Comparison of ENCODE assay signal across 12 mouse cellular contexts in genomic region chr9:106230734-106231106, GRCm38 (mm10). TPM values are rescaled to one million over a fixed set of nuclear protein-coding genes. Genes with fewer than 3 reads are reported as not detected.
DNase-seq lines count a peak whose midpoint lies in the region; ATAC-seq and TF ChIP-seq lines count a peak whose summit lies in the region.
"Had no signal": no experiment of that assay in that cellular context is flagged by ENCODE, and none has a peak within 500 bp of the region (broad histone marks: within the 10 kb centered on the region; RNA-seq: fewer than 3 reads in every experiment).

No protein-coding gene starts in this region.

- no peak overlapping the region for H3K4me2 ChIP-seq in liver, embryonic 11.5 days
- no peak overlapping the region for H3K4me2 ChIP-seq in liver, postnatal 0 days (ENCODE audit: low read depth, low read length)

- peaks cover 20% of the 10 kb centered on the region for H3K36me3 ChIP-seq in liver, adult 2 months (ENCODE audit: control insufficient read depth, insufficient read depth, low read length)
- peaks cover 7% of the 10 kb centered on the region; the same call in 1 of the 2 replicates for H3K36me3 ChIP-seq in liver, embryonic 11.5 days (ENCODE audit: control insufficient read depth, insufficient read depth, low read length)
- peaks cover 34% of the 10 kb centered on the region for H3K36me3 ChIP-seq in G1E (replicated peaks)
- peaks cover 29% of the 10 kb centered on the region for H3K36me3 ChIP-seq in liver, postnatal 0 days (replicated peaks; ENCODE audit: insufficient read depth, low read length)

- H3K4me1 ChIP-seq in liver, adult 2 months (ENCODE audit: control insufficient read depth, insufficient read depth, low read length), result no peaks in the 10 kb centered on the region
- peaks cover 20% of the 10 kb centered on the region for H3K4me1 ChIP-seq in liver, embryonic 11.5 days (replicated peaks; ENCODE audit: control insufficient read depth, insufficient read depth, low read length)
- H3K4me1 ChIP-seq in G1E (ENCODE audit: insufficient read depth, low read depth, low read length), result peaks cover 19% of the 10 kb centered on the region
- peaks cover 10% of the 10 kb centered on the region for H3K4me1 ChIP-seq in liver, postnatal 0 days (ENCODE audit: insufficient read depth)

- no peak for ATAC-seq in liver, embryonic 11.5 days (replicated peaks; ENCODE audit: low FRiP score)
- no peak for ATAC-seq in G1E (ENCODE audit: extremely low read depth, insufficient number of reproducible peaks, low FRiP score, poor library complexity, severe bottlenecking)
- ATAC-seq in liver, postnatal 0 days, result no peak
- no peak for ATAC-seq in granulocyte monocyte progenitor cell, adult 5-6 weeks (replicated peaks; ENCODE audit: poor library complexity, severe bottlenecking)

- TF ChIP-seq EP300 in liver, postnatal 0 days (IDR thresholded peaks at IDR 0.05; ENCODE audit: low read depth), result no peak

- TF ChIP-seq POLR2A in liver, adult 2 months (IDR thresholded peaks at IDR 0.05; ENCODE audit: extremely low read depth, insufficient read depth, low read length), result no peak

- no peaks in the 10 kb centered on the region for H3K9me3 ChIP-seq in liver, embryonic 11.5 days (ENCODE audit: control insufficient read depth, low read length)
- H3K9me3 ChIP-seq in G1E (replicated peaks), result no peaks in the 10 kb centered on the region
- H3K9me3 ChIP-seq in liver, postnatal 0 days (ENCODE audit: low read length), result no peaks in the 10 kb centered on the region
- H3K9me3 ChIP-seq: midbrain, embryonic 10.5 days had no signal

- 6% methylated on average over 3 of the region's 3 CpGs for WGBS in liver, adult 2 months
- WGBS in liver, embryonic 11.5 days, result 34% methylated on average over 3 of the region's 3 CpGs
- WGBS in liver, postnatal 0 days (ENCODE audit: insufficient replicate concordance), result 33% methylated on average over 3 of the region's 3 CpGs

- no peak overlapping the region for H3K9ac ChIP-seq in liver, adult 2 months (ENCODE audit: low read depth, low read length)
- H3K9ac ChIP-seq in liver, embryonic 11.5 days (ENCODE audit: low read depth, low read length), result no peak overlapping the region
- no peak overlapping the region for H3K9ac ChIP-seq in liver, postnatal 0 days (replicated peaks)

- TF ChIP-seq CTCF in liver, adult 2 months (IDR thresholded peaks at IDR 0.05; ENCODE audit: low read depth, low read length), result peak; percentile 28; the same call in 1 of the 2 replicates
- TF ChIP-seq CTCF in G1E (IDR thresholded peaks at IDR 0.05; ENCODE audit: low read depth, low read length), result peak; percentile 14; the same call in 1 of the 2 replicates
- peak; percentile 38; the same call in 1 of the 2 replicates for TF ChIP-seq CTCF in liver, postnatal 0 days (IDR thresholded peaks at IDR 0.05; ENCODE audit: low read depth)

- peak; percentile 18 for DNase-seq in adrenal gland, adult 2 months
- DNase-seq in adrenal gland, adult (ENCODE audit: inconsistent age in 2 of 2, low spot score in 1 of 2), result no peak
- peak; percentile 82 for DNase-seq in liver, adult 2 months (ENCODE audit: extremely low read depth, low read depth, low spot score)
- DNase-seq in liver, embryonic 11.5 days (ENCODE audit: low spot score), result no peak
- no peak for DNase-seq in G1E (ENCODE audit: low spot score)
- DNase-seq in liver, postnatal 0 days, result no peak
- no peak for DNase-seq in cerebellum, postnatal 36 days
- DNase-seq: cerebellum, postnatal 25 days; kidney, postnatal 10 days; thymus, postnatal 25 days had no signal

- H3K79me2 ChIP-seq in liver, adult 2 months (ENCODE audit: control insufficient read depth, insufficient read depth, low read length), result no peaks in the 10 kb centered on the region

- peak overlapping the region; percentile 30 for H3K27ac ChIP-seq in liver, adult 2 months (replicated peaks; ENCODE audit: insufficient read depth, low read depth, low read length)
- no peak overlapping the region for H3K27ac ChIP-seq in liver, embryonic 11.5 days (ENCODE audit: low read depth, low read length)
- peak overlapping the region; percentile 58 for H3K27ac ChIP-seq in liver, postnatal 0 days (ENCODE audit: low read depth)
- H3K27ac ChIP-seq: midbrain, embryonic 10.5 days had no signal

- H3K27me3 ChIP-seq in liver, adult 2 months (ENCODE audit: control insufficient read depth, insufficient read depth, low read length), result no peaks in the 10 kb centered on the region
- H3K27me3 ChIP-seq in liver, embryonic 11.5 days (replicated peaks; ENCODE audit: control insufficient read depth, insufficient read depth, low read length), result peaks cover 15% of the 10 kb centered on the region
- peaks cover 14% of the 10 kb centered on the region for H3K27me3 ChIP-seq in G1E (ENCODE audit: insufficient read depth, low read length)
- peaks cover 4% of the 10 kb centered on the region; the same call in 1 of the 2 replicates for H3K27me3 ChIP-seq in liver, postnatal 0 days (ENCODE audit: insufficient read depth, low read length)

- no peak overlapping the region for H3K4me3 ChIP-seq in liver, adult 2 months (ENCODE audit: insufficient read depth, low read depth, low read length)
- no peak overlapping the region for H3K4me3 ChIP-seq in liver, embryonic 11.5 days (ENCODE audit: low read depth, low read length)
- no peak overlapping the region for H3K4me3 ChIP-seq in G1E (ENCODE audit: low read depth, low read length)
- H3K4me3 ChIP-seq in liver, postnatal 0 days (ENCODE audit: low read depth, low read length), result no peak overlapping the region
- H3K4me3 ChIP-seq: midbrain, embryonic 10.5 days had no signal

RNA-seq across cellular contexts. Expression of gene Tlr9, which starts 8.3 kb away (rescaled TPM):
- total RNA-seq in adrenal gland, adult 2 months (2021), result 1 to 10 TPM in 1 of 2 experiments, under 1 TPM in 1; 0.84 to 1.4 TPM
- 2.5 and 2.7 TPM in 2 replicates for polyA plus RNA-seq in adrenal gland, adult 2 months (2012; rRNA removed)
- 0.18 and 0.27 TPM in 2 replicates for total RNA-seq in liver, adult 2 months (2014; rRNA removed)
- polyA plus RNA-seq in liver, adult 2 months (2012; rRNA removed), result 0.37 and 0.61 TPM in 2 replicates
- polyA plus RNA-seq in liver, embryonic 11.5 days (2014; fragmentation: Nextera tagmentation; extraction: Ambion mirVana), result not detected in 2 replicates
- total RNA-seq in G1E (2014; fragmentation: Nextera tagmentation) (not detected in 2 replicates), G1E (2017) (0.06 and 0.27 TPM in 2 replicates)
- not detected in 2 replicates for polyA plus RNA-seq in G1E (2012)
- 0.07 and 0.16 TPM in 2 replicates for polyA plus RNA-seq in liver, postnatal 0 days (2015; fragmentation: Nextera tagmentation; extraction: Ambion mirVana)
- total RNA-seq in granulocyte monocyte progenitor cell, adult 5-6 weeks (2014; fragmentation: Nextera tagmentation), result 1.7 and 2.3 TPM in 2 replicates
- total RNA-seq in granulocyte monocyte progenitor cell, adult 5-6 weeks (2017), result 0.30 and 0.46 TPM in 2 replicates
- polyA plus RNA-seq: midbrain, embryonic 10.5 days had no signal

RNA-seq across cellular contexts. Expression of gene Alas1, which starts 17.7 kb away (rescaled TPM):
- total RNA-seq in adrenal gland, adult 2 months (2021), result 1,000 to 10,000 TPM; 1,496 to 1,691 TPM
- polyA plus RNA-seq in adrenal gland, adult 2 months (2012; rRNA removed), result 1,137 and 1,435 TPM in 2 replicates
- 270 and 285 TPM in 2 replicates for total RNA-seq in liver, adult 2 months (2014; rRNA removed)
- 530 and 649 TPM in 2 replicates for polyA plus RNA-seq in liver, adult 2 months (2012; rRNA removed)
- polyA plus RNA-seq in liver, embryonic 11.5 days (2014; fragmentation: Nextera tagmentation; extraction: Ambion mirVana), result 57.4 and 67.9 TPM in 2 replicates
- 59.1 and 67.8 TPM in 2 replicates for total RNA-seq in G1E (2014; fragmentation: Nextera tagmentation)
- total RNA-seq in G1E (2017), result 41.7 and 44.2 TPM in 2 replicates
- polyA plus RNA-seq in G1E (2012), result 8.5 and 10.3 TPM in 2 replicates
- polyA plus RNA-seq in liver, postnatal 0 days (2015; fragmentation: Nextera tagmentation; extraction: Ambion mirVana), result 131 and 146 TPM in 2 replicates
- total RNA-seq in granulocyte monocyte progenitor cell, adult 5-6 weeks (2014; fragmentation: Nextera tagmentation), result 613 and 665 TPM in 2 replicates
- 822 and 987 TPM in 2 replicates for total RNA-seq in granulocyte monocyte progenitor cell, adult 5-6 weeks (2017)

RNA-seq across cellular contexts. Expression of gene Twf2, which starts 27.8 kb away (rescaled TPM):
- 100 to 1,000 TPM in 1 of 2 experiments, 10 to 100 TPM in 1; 75.8 to 128 TPM for total RNA-seq in adrenal gland, adult 2 months (2021)
- 121 and 125 TPM in 2 replicates for polyA plus RNA-seq in adrenal gland, adult 2 months (2012; rRNA removed)
- 4.9 and 6.2 TPM in 2 replicates for total RNA-seq in liver, adult 2 months (2014; rRNA removed)
- polyA plus RNA-seq in liver, adult 2 months (2012; rRNA removed), result 4.5 and 4.7 TPM in 2 replicates
- 58.4 and 61.1 TPM in 2 replicates for polyA plus RNA-seq in liver, embryonic 11.5 days (2014; fragmentation: Nextera tagmentation; extraction: Ambion mirVana)
- total RNA-seq in G1E (2014; fragmentation: Nextera tagmentation) (13.7 and 17.5 TPM in 2 replicates), G1E (2017) (35.7 and 51.5 TPM in 2 replicates)
- polyA plus RNA-seq in G1E (2012), result 32.3 and 38.6 TPM in 2 replicates
- 22.4 and 23.0 TPM in 2 replicates for polyA plus RNA-seq in liver, postnatal 0 days (2015; fragmentation: Nextera tagmentation; extraction: Ambion mirVana)
- total RNA-seq in granulocyte monocyte progenitor cell, adult 5-6 weeks (2014; fragmentation: Nextera tagmentation), result 79.7 and 84.8 TPM in 2 replicates
- 81.4 and 87.5 TPM in 2 replicates for total RNA-seq in granulocyte monocyte progenitor cell, adult 5-6 weeks (2017)

RNA-seq across cellular contexts. Expression of gene Ppm1m, which starts 31.2 kb away (rescaled TPM):
- 100 to 1,000 TPM in 1 of 2 experiments, 10 to 100 TPM in 1; 84.6 to 135 TPM for total RNA-seq in adrenal gland, adult 2 months (2021)
- 216 and 273 TPM in 2 replicates for polyA plus RNA-seq in adrenal gland, adult 2 months (2012; rRNA removed)
- total RNA-seq in liver, adult 2 months (2014; rRNA removed), result 12.4 and 13.7 TPM in 2 replicates
- polyA plus RNA-seq in liver, adult 2 months (2012; rRNA removed), result 17.3 and 22.7 TPM in 2 replicates
- 25.3 and 26.9 TPM in 2 replicates for polyA plus RNA-seq in liver, embryonic 11.5 days (2014; fragmentation: Nextera tagmentation; extraction: Ambion mirVana)
- total RNA-seq in G1E (2014; fragmentation: Nextera tagmentation), result 6.7 and 9.4 TPM in 2 replicates
- total RNA-seq in G1E (2017), result 14.4 and 19.1 TPM in 2 replicates
- 18.5 and 20.9 TPM in 2 replicates for polyA plus RNA-seq in G1E (2012)
- polyA plus RNA-seq in liver, postnatal 0 days (2015; fragmentation: Nextera tagmentation; extraction: Ambion mirVana), result 11.0 and 11.1 TPM in 2 replicates
- 34.1 and 42.6 TPM in 2 replicates for total RNA-seq in granulocyte monocyte progenitor cell, adult 5-6 weeks (2014; fragmentation: Nextera tagmentation)
- 12.5 and 23.4 TPM in 2 replicates for total RNA-seq in granulocyte monocyte progenitor cell, adult 5-6 weeks (2017)

RNA-seq across cellular contexts. Expression of gene Poc1a, which starts 50.1 kb away (rescaled TPM):
- total RNA-seq in adrenal gland, adult 2 months (2021), result 1 to 10 TPM; 3.4 to 5.4 TPM
- 5.4 and 7.1 TPM in 2 replicates for polyA plus RNA-seq in adrenal gland, adult 2 months (2012; rRNA removed)
- total RNA-seq in liver, adult 2 months (2014; rRNA removed), result 1.8 and 3.2 TPM in 2 replicates
- polyA plus RNA-seq in liver, adult 2 months (2012; rRNA removed), result 3.1 and 3.9 TPM in 2 replicates
- 36.6 and 39.0 TPM in 2 replicates for polyA plus RNA-seq in liver, embryonic 11.5 days (2014; fragmentation: Nextera tagmentation; extraction: Ambion mirVana)
- 20.2 and 31.7 TPM in 2 replicates for total RNA-seq in G1E (2014; fragmentation: Nextera tagmentation)
- total RNA-seq in G1E (2017), result 25.6 and 28.8 TPM in 2 replicates
- 8.8 and 14.8 TPM in 2 replicates for polyA plus RNA-seq in G1E (2012)
- polyA plus RNA-seq in liver, postnatal 0 days (2015; fragmentation: Nextera tagmentation; extraction: Ambion mirVana), result 13.0 and 14.5 TPM in 2 replicates
- total RNA-seq in granulocyte monocyte progenitor cell, adult 5-6 weeks (2014; fragmentation: Nextera tagmentation), result 42.4 and 49.8 TPM in 2 replicates
- 20.4 and 30.3 TPM in 2 replicates for total RNA-seq in granulocyte monocyte progenitor cell, adult 5-6 weeks (2017)

Comparison
In these comparisons a context has a peak if more than half of its experiments do, and no peak if none do; other contexts are left out.
1. DNase-seq: peak in adrenal gland, adult 2 months (single experiment) and liver, adult 2 months (single experiment); none in adrenal gland, adult (0 of 2), liver, embryonic 11.5 days (single experiment), G1E (single experiment), liver, postnatal 0 days (single experiment) and cerebellum, postnatal 36 days (0 of 2).
2. Peak in every context shown above with its lines, with median percentiles within 50 percentile points of each other: CTCF ChIP-seq.